Mouse (Mus musculus): ENCODE data around the gene Sel1l2. TPM values are rescaled to one million over a fixed set of nuclear protein-coding genes. Genes with fewer than 3 reads are reported as not detected.

Gene Sel1l2
- total and polyA plus RNA-seq, 3 experiments: not detected

DNA sequence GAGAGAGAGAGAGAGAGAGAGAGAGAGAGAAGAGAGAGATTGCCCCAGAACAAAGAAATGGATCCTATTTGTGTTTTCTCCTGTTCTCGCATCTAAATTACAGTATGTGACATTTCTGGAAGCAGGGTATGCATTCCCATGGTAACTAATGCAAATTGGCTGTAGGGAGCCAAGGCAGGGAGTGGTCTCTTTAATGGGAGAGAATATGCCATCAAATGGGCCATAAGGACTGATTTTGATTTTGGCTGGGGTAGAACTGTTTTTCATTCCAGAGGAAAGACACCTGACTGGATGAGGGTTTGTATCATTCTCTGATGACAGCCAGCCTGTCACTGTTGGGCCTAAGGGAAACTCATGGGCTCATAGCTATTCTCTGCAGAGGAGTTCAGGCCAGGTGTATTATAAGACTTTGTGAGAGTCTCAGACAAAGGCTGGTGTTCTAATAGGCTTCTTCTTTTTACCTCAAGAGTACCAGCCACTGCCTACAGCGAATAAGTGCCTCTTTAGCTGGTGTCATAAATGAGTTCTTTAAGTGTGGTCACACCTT is 133.8 kb downstream of the Sel1l2 start:
- H3K36me3 ChIP-seq (replicated peaks in 1 of 2; ENCODE audit: control insufficient read depth in 1 of 2, insufficient read depth in 1 of 2, low read length in 1 of 2): no peaks in the 10 kb centered on the region
- TF ChIP-seq GABPA (IDR thresholded peaks at IDR 0.05; ENCODE audit: insufficient replicate concordance, low read depth, low read length) (no peak), MXI1 (IDR thresholded peaks at IDR 0.05; ENCODE audit: low read depth, low read length) (no peak), TBP (conservative IDR thresholded peaks at IDR 0.05; ENCODE audit: low read depth, low read length) (no peak), USF2 (conservative IDR thresholded peaks at IDR 0.05; ENCODE audit: low read depth, low read length) (no peak), JUND (conservative IDR thresholded peaks at IDR 0.05; ENCODE audit: low read depth, low read length) (no peak), E2F4 (IDR thresholded peaks at IDR 0.05; ENCODE audit: insufficient replicate concordance, low read depth, low read length) (no peak), HCFC1 (IDR thresholded peaks at IDR 0.05; ENCODE audit: low read depth, low read length) (no peak), ZKSCAN1 (IDR thresholded peaks at IDR 0.05; ENCODE audit: borderline replicate concordance, low read depth, low read length) (no peak), MEF2A (IDR thresholded peaks at IDR 0.05; ENCODE audit: borderline replicate concordance, low read depth, low read length) (no peak), SMC3 (IDR thresholded peaks at IDR 0.05; ENCODE audit: low read depth, low read length) (no peak), ETS1 (conservative IDR thresholded peaks at IDR 0.05; ENCODE audit: low read depth, low read length) (no peak), MAFK (IDR thresholded peaks at IDR 0.05; ENCODE audit: insufficient replicate concordance, low read length) (no peak), MAZ (IDR thresholded peaks at IDR 0.05; ENCODE audit: low read depth, low read length) (no peak), RCOR1 (conservative IDR thresholded peaks at IDR 0.05; ENCODE audit: low read depth, low read length) (no peak)
- H3K27ac ChIP-seq (ENCODE audit: insufficient read depth, low read depth): no peak overlapping the region
- no peak overlapping the region for H3K9ac ChIP-seq (ENCODE audit: insufficient read depth, low read depth)
- no peaks in the 10 kb centered on the region for H3K79me2 ChIP-seq (replicated peaks; ENCODE audit: control insufficient read depth, extremely low read depth, insufficient read depth, poor library complexity, severe bottlenecking)
- dilution Hi-C loops (cut with MboI; ENCODE audit: extremely low pct_ligation_motif_present, extremely low pct_unique_long_range_greater_than_20kb, low sequenced_read_pairs): no loop called here
- H3K9me3 ChIP-seq (replicated peaks; ENCODE audit: low read length): no peaks in the 10 kb centered on the region
- DNase-seq (ENCODE audit: extremely low read depth): no peak
- H3K4me1 ChIP-seq (ENCODE audit: control insufficient read depth in 1 of 2, insufficient read depth in 2 of 2): no peaks in the 10 kb centered on the region; a peak in 1 of 4 replicates
- H3K4me3 ChIP-seq (replicated peaks in 1 of 3; ENCODE audit: low read depth in 2 of 3, low read length in 2 of 3, poor library complexity in 1 of 3): no peak overlapping the region
- no peaks in the 10 kb centered on the region for H3K27me3 ChIP-seq (replicated peaks)
- in situ Hi-C loops (cut with MboI; ENCODE audit: low pct_ligation_motif_present, low pct_unique_long_range_greater_than_20kb, low sequenced_read_pairs): no loop called here
- no peak overlapping the region for H3K4me2 ChIP-seq (ENCODE audit: insufficient read depth, low read depth, poor library complexity, severe bottlenecking)

DNA sequence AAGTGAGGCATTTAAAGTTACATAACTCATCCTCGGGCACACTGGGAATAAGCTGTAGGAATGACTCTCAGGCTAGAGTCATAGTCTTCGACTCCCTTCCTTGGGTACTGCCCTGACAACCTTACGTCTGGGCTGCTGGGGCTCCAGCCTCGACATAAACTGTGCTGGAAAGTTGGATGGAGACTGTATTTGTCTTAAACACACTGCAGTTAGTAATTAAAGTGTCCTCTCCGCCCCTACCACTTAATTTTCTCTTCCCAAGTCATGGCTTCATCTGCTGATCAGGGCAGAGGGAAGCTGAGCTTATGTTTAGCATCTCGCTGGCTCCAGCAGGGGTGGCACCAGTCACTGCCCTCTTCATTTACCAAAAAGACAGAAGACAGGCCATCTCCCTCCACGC is 135.2 kb downstream of the Sel1l2 start:
- no peak overlapping the region for H3K4me3 ChIP-seq (replicated peaks in 1 of 3; ENCODE audit: low read depth in 2 of 3, low read length in 2 of 3, poor library complexity in 1 of 3)
- H3K9me3 ChIP-seq (replicated peaks; ENCODE audit: low read length): no peaks in the 10 kb centered on the region
- no peak for DNase-seq (ENCODE audit: extremely low read depth)
- dilution Hi-C loops (cut with MboI; ENCODE audit: extremely low pct_ligation_motif_present, extremely low pct_unique_long_range_greater_than_20kb, low sequenced_read_pairs): no loop called here
- in situ Hi-C loops (cut with MboI; ENCODE audit: low pct_ligation_motif_present, low pct_unique_long_range_greater_than_20kb, low sequenced_read_pairs): no loop called here
- H3K79me2 ChIP-seq (replicated peaks; ENCODE audit: control insufficient read depth, extremely low read depth, insufficient read depth, poor library complexity, severe bottlenecking): no peaks in the 10 kb centered on the region
- no peak overlapping the region for H3K27ac ChIP-seq (ENCODE audit: insufficient read depth, low read depth)
- no peak overlapping the region for H3K4me2 ChIP-seq (ENCODE audit: insufficient read depth, low read depth, poor library complexity, severe bottlenecking)
- no peaks in the 10 kb centered on the region for H3K27me3 ChIP-seq (replicated peaks)
- H3K4me1 ChIP-seq (ENCODE audit: control insufficient read depth in 1 of 2, insufficient read depth in 2 of 2): no peaks in the 10 kb centered on the region
- TF ChIP-seq SIN3A (IDR thresholded peaks at IDR 0.05; ENCODE audit: low read length) (no peak), HCFC1 (IDR thresholded peaks at IDR 0.05; ENCODE audit: low read depth, low read length) (no peak), MAX (IDR thresholded peaks at IDR 0.05; ENCODE audit: low read length) (no peak), CTCF (conservative IDR thresholded peaks at IDR 0.05 in 1 of 2, IDR thresholded peaks at IDR 0.05 in 1 of 2; ENCODE audit: low read depth in 2 of 2, low read length in 2 of 2) (no peak), POLR2A (IDR thresholded peaks at IDR 0.05; ENCODE audit: low read depth, low read length) (no peak)
- H3K9ac ChIP-seq (ENCODE audit: insufficient read depth, low read depth): no peak overlapping the region
- no peaks in the 10 kb centered on the region for H3K36me3 ChIP-seq (replicated peaks in 1 of 2; ENCODE audit: control insufficient read depth in 1 of 2, insufficient read depth in 1 of 2, low read length in 1 of 2)

Data from CH12.LX (cell line).